Mouse (Mus musculus) C2C12 (cell line): ENCODE data around the gene Bcas3.

Experiments
- CEBPB ChIP-seq: IDR thresholded peaks from one replicate; pipeline ENCODE4 v1.6.1; 2011; ENCODE audit warnings: low read depth, mild to moderate bottlenecking, control low read depth, moderate library complexity
- CTCF ChIP-seq: IDR thresholded peaks from one replicate; pipeline ENCODE4 v1.5.1; 2011; ENCODE audit not compliant: control insufficient read depth, insufficient read depth, insufficient read length
- FOSL1 ChIP-seq: IDR thresholded peaks from one replicate; pipeline ENCODE4 v1.8.0; 2011; ENCODE audit warnings: mild to moderate bottlenecking, low read length; ENCODE audit not compliant: poor library complexity, insufficient read depth, severe bottlenecking
- MAX ChIP-seq: IDR thresholded peaks from one replicate; pipeline ENCODE4 v1.6.1; 2011; ENCODE audit warnings: mild to moderate bottlenecking, control low read depth
- MYOG ChIP-seq: IDR thresholded peaks from one replicate; pipeline ENCODE4 v1.6.1; 2011; ENCODE audit not compliant: control insufficient read depth, insufficient read length; ENCODE audit errors: extremely low read depth
- USF1 ChIP-seq: IDR thresholded peaks from one replicate; pipeline ENCODE4 v1.6.1; 2011; ENCODE audit warnings: low read depth, mild to moderate bottlenecking, control low read depth, moderate library complexity

GRCm38 (mm10) chr11:85758891-85759290, 405.9 kb downstream of the Bcas3 start:
- TF ChIP-seq CTCF = no peak
- no peak for TF ChIP-seq FOSL1
- TF ChIP-seq MAX = no peak
- TF ChIP-seq USF1 = no peak
- no peak for TF ChIP-seq MYOG
- TF ChIP-seq CEBPB = no peak
